Mouse (Mus musculus): Measurements from ENCODE around the gene Tmem209. TPM values are rescaled to one million over a fixed set of nuclear protein-coding genes. Genes with fewer than 3 reads are reported as not detected.

Gene Tmem209
- polyA plus RNA-seq, 1 experiment from 2014 or later: 27.5 TPM

DNA sequence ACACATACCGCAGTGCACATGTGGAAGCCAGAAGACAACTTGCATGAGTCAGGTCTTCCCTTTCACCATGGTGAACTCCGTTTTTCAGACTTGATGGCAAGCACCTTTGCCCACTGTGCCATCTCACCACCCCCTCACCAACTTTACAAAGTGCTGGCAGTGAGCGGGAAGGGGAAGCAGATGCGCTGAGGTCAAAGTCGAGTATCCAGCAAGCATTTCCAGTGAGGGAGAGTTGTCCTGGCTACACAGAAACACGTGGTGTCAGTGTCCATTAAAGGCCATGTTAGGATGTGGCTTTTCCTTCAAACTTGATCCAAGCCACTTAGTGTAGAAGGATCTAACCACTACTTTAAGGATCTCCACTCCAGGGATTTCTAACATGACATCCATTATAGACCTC lies 31.8 kb downstream of the Tmem209 start:
- Histone ChIP-seq H3K36me3 (peaks cover 53% of the 10 kb centered on the region), H3K27ac (ENCODE audit: poor library complexity, severe bottlenecking) (no peak overlapping the region), H3K9ac (no peak overlapping the region), H3K27me3 (replicated peaks) (no peaks in the 10 kb centered on the region), H3K4me2 (no peak overlapping the region), H3K4me3 (no peak overlapping the region), H3K9me3 (replicated peaks) (no peaks in the 10 kb centered on the region), H3K4me1 (replicated peaks) (no peaks in the 10 kb centered on the region; the same call in 1 of the 2 replicates)
- 86% methylated on average over 6 of the region's 6 CpGs for WGBS
- ATAC-seq (ENCODE audit: insufficient number of reproducible peaks, low FRiP score): no peak

DNA sequence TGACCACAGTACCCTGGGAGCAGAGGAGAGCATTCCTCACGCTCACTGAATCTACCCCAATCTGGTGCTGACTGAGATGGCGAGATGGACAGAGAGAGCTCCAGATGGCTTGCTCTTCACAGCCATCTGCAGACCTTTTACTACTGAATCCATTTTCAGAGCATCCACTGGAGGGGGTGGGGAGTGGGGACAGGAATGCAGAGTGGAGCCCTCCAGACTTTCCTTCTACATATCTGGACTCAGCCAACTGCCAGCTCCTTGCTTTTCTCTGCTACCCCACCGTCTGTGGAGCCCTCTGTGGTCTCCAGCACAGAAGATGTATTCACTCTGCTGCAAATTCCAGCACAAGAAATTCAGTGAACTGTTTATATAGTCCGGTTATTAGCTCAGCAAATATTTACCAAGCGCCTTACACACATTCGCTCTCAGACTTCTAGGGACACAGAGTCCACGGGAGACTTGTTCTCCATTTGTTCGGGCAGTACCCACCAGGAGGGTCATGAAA lies 32.3 kb downstream of the Tmem209 start:
- no peak for ATAC-seq (ENCODE audit: insufficient number of reproducible peaks, low FRiP score)
- Histone ChIP-seq H3K4me1 (replicated peaks) (no peaks in the 10 kb centered on the region; the same call in 1 of the 2 replicates), H3K4me3 (no peak overlapping the region), H3K9me3 (replicated peaks) (no peaks in the 10 kb centered on the region), H3K36me3 (peaks cover 48% of the 10 kb centered on the region), H3K27me3 (replicated peaks) (no peaks in the 10 kb centered on the region), H3K27ac (ENCODE audit: poor library complexity, severe bottlenecking) (no peak overlapping the region), H3K4me2 (no peak overlapping the region), H3K9ac (no peak overlapping the region)
- 84% methylated on average over 8 of the region's 8 CpGs for WGBS

DNA sequence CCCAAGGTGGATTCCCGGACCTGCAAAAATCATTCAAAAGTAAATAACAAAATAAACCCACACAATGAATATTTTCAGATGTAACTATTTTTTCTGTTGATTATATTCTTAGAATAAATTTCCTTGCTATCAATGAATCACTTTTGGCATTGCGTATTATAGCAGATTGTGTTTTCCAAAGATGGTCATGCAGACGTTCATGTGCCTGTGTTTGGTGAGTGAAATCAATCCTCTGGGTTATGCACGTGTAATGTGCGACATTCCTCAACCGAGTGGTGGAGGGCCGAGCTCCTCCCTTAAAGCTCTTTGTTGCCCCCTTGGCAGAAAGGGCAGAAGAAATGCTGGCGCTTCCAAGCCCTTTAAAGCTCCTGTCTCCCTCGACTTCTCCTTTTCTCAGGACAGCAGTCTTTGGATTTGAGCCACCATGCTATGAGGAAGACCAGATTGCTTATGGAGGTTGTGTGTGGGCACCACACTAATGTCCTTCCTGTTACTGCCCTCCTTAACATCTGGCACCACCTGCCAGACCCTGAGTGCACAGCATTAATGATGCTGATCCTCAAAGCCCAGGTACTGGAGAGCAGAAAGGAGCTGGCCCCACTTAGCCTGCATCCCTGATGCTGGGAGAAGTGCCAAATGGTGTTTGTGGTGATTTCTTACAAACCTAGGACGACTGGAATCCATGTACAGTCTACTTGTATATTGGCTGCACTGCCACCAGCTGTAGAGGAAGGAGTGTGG lies 33.4 kb downstream of the Tmem209 start:
- no peaks in the 10 kb centered on the region for H3K9me3 ChIP-seq (replicated peaks)
- no peak for ATAC-seq (ENCODE audit: insufficient number of reproducible peaks, low FRiP score)
- H3K36me3 ChIP-seq: peaks cover 41% of the 10 kb centered on the region
- no peaks in the 10 kb centered on the region; the same call in 1 of the 2 replicates for H3K4me1 ChIP-seq (replicated peaks)
- no peak overlapping the region for H3K4me2 ChIP-seq
- H3K4me3 ChIP-seq: no peak overlapping the region
- no peaks in the 10 kb centered on the region for H3K27me3 ChIP-seq (replicated peaks)
- WGBS: 65% methylated on average over 10 of the region's 10 CpGs
- peak overlapping the region; percentile 18; the same call in 1 of the 2 replicates for H3K27ac ChIP-seq (ENCODE audit: poor library complexity, severe bottlenecking)
- no peak overlapping the region for H3K9ac ChIP-seq

DNA sequence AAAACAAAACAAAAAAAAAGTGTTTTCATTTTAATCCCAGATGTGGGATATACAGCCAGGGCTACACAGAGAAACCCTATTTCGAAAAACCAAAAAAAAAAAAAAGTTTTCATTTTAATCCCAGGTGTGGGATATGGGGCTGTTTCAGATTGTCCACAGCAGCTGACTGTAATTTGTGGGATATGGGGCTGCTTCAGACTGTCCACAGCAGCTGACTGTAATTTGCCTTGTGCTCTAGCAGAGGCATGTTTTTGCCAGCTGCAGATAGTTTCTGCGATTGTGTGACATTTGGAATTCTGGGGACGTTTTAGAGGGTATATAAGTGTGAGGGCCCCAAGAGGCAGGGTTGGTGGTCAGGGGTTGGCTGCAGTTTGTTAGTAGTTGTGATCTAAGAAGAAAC lies 37.9 kb downstream of the Tmem209 start:
- Histone ChIP-seq H3K4me3 (no peak overlapping the region), H3K4me1 (replicated peaks) (peaks cover 12% of the 10 kb centered on the region), H3K27me3 (replicated peaks) (no peaks in the 10 kb centered on the region), H3K4me2 (no peak overlapping the region), H3K36me3 (peaks cover 4% of the 10 kb centered on the region), H3K27ac (ENCODE audit: poor library complexity, severe bottlenecking) (no peak overlapping the region), H3K9me3 (replicated peaks) (0 out of 2 replicates have a peak, but pooled peaks cover 3% of the 10 kb centered on the region), H3K9ac (no peak overlapping the region)
- WGBS: 68% methylated on average over 3 of the region's 3 CpGs
- ATAC-seq (ENCODE audit: insufficient number of reproducible peaks, low FRiP score): no peak

DNA sequence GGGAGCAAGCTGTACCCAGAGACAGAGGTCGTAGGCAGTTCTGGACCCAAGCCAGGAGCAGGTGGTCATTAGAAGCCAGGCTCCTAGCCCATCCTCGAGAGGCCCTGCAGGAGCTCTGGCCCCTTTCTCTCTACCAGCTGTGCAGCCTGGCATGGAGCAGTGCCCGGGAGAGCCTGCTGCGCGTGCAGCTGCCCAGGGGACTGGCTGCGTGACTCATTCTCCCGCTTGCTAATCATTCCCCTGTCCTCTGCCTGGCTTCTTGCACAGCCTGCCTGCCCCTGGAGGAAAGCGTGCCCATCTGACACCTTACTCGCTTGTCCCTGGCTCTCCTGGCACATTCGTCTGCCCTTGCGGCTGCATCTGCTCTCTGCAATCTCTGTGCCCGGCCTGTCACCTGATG lies 40.2 kb downstream of the Tmem209 start:
- Histone ChIP-seq H3K36me3 (no peaks in the 10 kb centered on the region), H3K9me3 (replicated peaks) (0 out of 2 replicates have a peak, but pooled peaks cover 3% of the 10 kb centered on the region), H3K27me3 (replicated peaks) (no peaks in the 10 kb centered on the region), H3K4me2 (no peak overlapping the region), H3K4me1 (replicated peaks) (peaks cover 12% of the 10 kb centered on the region), H3K27ac (ENCODE audit: poor library complexity, severe bottlenecking) (no peak overlapping the region), H3K4me3 (no peak overlapping the region), H3K9ac (peak overlapping the region; percentile 33; the same call in 1 of the 2 replicates)
- ATAC-seq (ENCODE audit: insufficient number of reproducible peaks, low FRiP score): no peak
- 83% methylated on average over 12 of the region's 12 CpGs for WGBS

DNA sequence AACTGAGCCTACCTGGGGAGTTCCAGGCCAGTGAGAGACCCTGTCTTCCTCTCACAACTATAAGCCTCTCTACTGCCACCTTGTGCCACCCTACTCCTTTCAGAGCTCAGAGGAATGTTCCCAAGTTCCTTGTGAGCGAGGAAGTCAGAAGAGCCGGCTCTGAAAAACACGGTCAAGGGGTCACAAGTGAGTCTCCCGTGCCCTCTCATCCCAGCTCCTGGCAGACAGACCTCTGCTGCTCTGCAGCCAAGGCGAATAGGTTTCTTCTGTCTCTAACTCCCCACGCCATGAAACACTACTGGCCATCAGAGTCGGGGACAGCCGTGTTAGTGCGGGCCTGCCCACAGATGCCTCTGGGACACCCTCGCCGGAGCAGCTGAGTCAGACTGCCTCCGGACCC lies 40.9 kb downstream of the Tmem209 start:
- H3K9ac ChIP-seq: peak overlapping the region; percentile 33; the same call in 1 of the 2 replicates
- H3K4me2 ChIP-seq: peak overlapping the region; percentile 33
- H3K27ac ChIP-seq (ENCODE audit: poor library complexity, severe bottlenecking): no peak overlapping the region
- 47% methylated on average over 12 of the region's 12 CpGs for WGBS
- no peak for ATAC-seq (ENCODE audit: insufficient number of reproducible peaks, low FRiP score)
- H3K36me3 ChIP-seq: no peaks in the 10 kb centered on the region
- peaks cover 12% of the 10 kb centered on the region for H3K4me1 ChIP-seq (replicated peaks)
- 0 out of 2 replicates have a peak, but pooled peaks cover 3% of the 10 kb centered on the region for H3K9me3 ChIP-seq (replicated peaks)
- no peaks in the 10 kb centered on the region for H3K27me3 ChIP-seq (replicated peaks)
- H3K4me3 ChIP-seq: 0 out of 2 replicates have a peak overlapping the region, but pooled peaks have one; percentile 0

DNA sequence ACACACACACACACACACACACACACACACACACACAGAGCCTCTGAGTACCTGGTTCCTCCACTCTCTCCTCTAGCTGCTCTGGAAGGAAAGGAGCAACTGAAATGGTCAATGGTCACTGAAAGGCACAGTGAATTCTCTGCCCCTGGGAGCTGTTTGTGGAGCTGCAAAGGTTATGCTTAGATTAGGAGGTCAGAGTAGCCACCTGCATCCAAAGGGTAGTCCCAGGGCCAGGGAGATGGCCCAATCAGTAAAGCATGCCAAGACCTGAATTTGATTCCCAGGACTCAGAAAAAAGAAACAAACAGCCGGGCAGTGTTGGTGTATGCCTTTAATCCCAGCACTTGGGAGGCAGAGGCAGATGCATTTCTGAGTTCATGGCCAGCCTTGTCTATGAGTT lies 41.5 kb downstream of the Tmem209 start:
- H3K4me1 ChIP-seq (replicated peaks): peaks cover 18% of the 10 kb centered on the region
- no peak overlapping the region for H3K9ac ChIP-seq
- ATAC-seq (ENCODE audit: insufficient number of reproducible peaks, low FRiP score): no peak
- WGBS: 85% methylated on average over 1 of the region's 1 CpGs
- no peaks in the 10 kb centered on the region for H3K27me3 ChIP-seq (replicated peaks)
- 0 out of 2 replicates have a peak, but pooled peaks cover 3% of the 10 kb centered on the region for H3K9me3 ChIP-seq (replicated peaks)
- no peak overlapping the region for H3K4me3 ChIP-seq
- H3K36me3 ChIP-seq: no peaks in the 10 kb centered on the region
- H3K27ac ChIP-seq (ENCODE audit: poor library complexity, severe bottlenecking): no peak overlapping the region
- H3K4me2 ChIP-seq: no peak overlapping the region

DNA sequence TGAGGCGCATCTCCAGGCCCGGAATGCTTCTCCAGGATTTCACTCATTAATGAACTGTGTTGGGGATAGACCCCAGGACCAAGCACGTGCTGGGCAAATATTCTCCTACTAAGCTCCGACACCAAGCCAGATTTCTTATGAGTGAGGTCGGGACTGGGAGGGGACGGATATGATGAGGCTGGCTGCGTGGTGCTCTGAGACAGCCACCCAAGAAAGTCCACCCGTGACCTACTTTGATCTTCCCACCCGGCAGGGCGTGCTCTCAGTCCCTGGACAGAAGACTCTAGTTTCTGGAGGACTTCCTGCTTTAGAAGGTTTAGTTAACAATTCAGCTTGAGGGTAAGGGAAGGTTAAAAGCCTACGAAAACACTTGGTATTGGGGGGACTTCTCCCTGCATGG lies 44.0 kb downstream of the Tmem209 start:
- H3K9me3 ChIP-seq (replicated peaks): no peaks in the 10 kb centered on the region
- no peak overlapping the region for H3K9ac ChIP-seq
- H3K27ac ChIP-seq (ENCODE audit: poor library complexity, severe bottlenecking): no peak overlapping the region
- no peak overlapping the region for H3K4me3 ChIP-seq
- no peak for ATAC-seq (ENCODE audit: insufficient number of reproducible peaks, low FRiP score)
- H3K4me1 ChIP-seq (replicated peaks): peaks cover 43% of the 10 kb centered on the region
- no peaks in the 10 kb centered on the region for H3K36me3 ChIP-seq
- WGBS: 88% methylated on average over 11 of the region's 11 CpGs
- no peak overlapping the region for H3K4me2 ChIP-seq
- H3K27me3 ChIP-seq (replicated peaks): no peaks in the 10 kb centered on the region

DNA sequence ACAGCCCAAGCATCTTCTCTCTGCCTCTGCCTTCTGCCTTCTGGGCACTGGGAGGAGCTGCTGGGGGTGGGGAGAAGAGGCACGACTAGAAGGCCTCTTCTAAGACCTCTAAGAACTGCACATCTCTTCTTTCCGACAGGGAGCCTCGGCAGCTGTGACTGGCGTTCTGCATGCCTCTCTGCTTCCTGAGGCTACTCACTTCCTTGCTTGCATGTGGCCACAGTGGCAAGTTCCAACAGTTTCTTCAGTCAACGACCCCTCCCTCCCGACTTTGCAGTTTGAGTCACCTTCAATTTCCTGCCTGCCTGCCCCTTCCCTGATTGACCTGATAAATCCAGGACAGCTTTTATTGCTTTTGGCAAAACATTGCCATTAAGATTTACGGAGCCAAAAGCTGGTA lies 46.8 kb downstream of the Tmem209 start:
- Histone ChIP-seq H3K9ac (no peak overlapping the region), H3K36me3 (no peaks in the 10 kb centered on the region), H3K4me1 (replicated peaks) (peaks cover 52% of the 10 kb centered on the region), H3K9me3 (replicated peaks) (no peaks in the 10 kb centered on the region), H3K27ac (ENCODE audit: poor library complexity, severe bottlenecking) (peak overlapping the region; percentile 15), H3K4me2 (no peak overlapping the region), H3K4me3 (no peak overlapping the region), H3K27me3 (replicated peaks) (no peaks in the 10 kb centered on the region)
- WGBS: 16% methylated on average over 7 of the region's 7 CpGs
- no peak for ATAC-seq (ENCODE audit: insufficient number of reproducible peaks, low FRiP score)

DNA sequence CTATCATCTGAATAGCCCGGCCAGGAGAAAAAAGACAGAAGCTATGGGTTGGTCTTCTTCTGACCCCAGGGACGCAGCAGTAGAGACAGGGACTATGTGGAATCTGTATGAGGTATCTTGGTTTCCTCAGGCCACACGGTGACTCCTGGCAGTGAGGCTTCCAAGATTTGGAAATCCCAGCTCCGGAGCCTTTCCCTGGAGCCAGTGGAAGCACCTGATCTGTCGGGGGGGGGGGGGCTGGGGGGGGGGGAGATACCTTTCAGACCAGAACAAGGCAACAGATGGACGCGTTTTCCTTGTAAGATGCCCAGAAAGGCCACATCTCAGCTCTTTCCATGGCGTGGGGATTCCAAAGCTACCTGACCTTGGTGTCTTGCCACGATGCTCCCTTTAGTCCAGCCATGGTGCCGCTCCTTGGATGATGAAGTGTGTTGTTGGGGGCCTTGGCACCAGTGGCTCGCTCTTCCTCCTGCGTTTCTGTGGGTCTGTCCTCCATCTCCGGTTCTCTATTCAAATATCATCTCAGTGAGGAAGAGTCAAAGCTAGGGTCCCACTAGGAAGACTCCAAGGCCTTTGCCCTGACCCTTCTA lies 47.7 kb downstream of the Tmem209 start:
- Histone ChIP-seq H3K4me2 (no peak overlapping the region), H3K4me1 (replicated peaks) (peaks cover 52% of the 10 kb centered on the region), H3K4me3 (no peak overlapping the region), H3K27me3 (replicated peaks) (no peaks in the 10 kb centered on the region), H3K36me3 (no peaks in the 10 kb centered on the region), H3K9me3 (replicated peaks) (no peaks in the 10 kb centered on the region), H3K9ac (no peak overlapping the region), H3K27ac (ENCODE audit: poor library complexity, severe bottlenecking) (no peak overlapping the region)
- no peak for ATAC-seq (ENCODE audit: insufficient number of reproducible peaks, low FRiP score)
- 75% methylated on average over 13 of the region's 13 CpGs for WGBS

DNA sequence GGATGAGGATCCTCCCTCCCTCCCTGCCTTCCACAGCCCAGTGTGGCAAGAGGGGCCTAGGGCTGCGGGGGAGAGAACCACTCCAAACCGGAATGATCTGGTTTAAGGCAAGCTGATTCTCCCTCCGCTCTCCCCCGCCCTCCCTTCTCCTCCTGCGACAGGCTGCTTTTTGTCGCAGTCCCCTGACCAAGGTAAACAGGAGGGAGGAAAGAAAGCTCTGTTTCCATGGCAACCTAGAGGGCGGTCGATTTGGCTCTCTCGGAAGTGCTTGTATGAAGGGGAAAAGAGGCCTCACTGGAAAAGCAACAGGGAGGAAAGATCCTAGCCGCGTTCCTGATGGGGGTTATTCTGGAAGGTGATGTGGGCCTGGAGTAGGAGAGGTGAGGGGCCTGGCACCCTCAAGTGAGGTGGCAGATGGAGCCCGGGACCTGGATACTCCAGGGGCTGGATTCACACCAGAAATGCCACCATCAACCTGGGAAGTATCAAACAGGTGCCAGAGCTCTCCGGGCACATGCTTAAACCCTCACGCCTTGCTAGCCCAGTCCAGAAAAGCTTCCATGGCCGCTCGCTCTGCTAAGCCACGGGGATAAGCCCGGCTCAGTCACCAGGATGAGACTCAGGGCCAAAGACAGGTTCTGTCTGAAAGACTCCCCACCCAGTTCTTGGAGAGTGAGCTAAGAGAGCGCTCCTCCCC lies 48.7 kb downstream of the Tmem209 start:
- H3K9ac ChIP-seq: peak overlapping the region; percentile 63; the same call in 1 of the 2 replicates
- no peak overlapping the region for H3K4me3 ChIP-seq
- no peaks in the 10 kb centered on the region for H3K27me3 ChIP-seq (replicated peaks)
- WGBS: 26% methylated on average over 19 of the region's 19 CpGs
- ATAC-seq (ENCODE audit: insufficient number of reproducible peaks, low FRiP score): peak; percentile 84
- no peaks in the 10 kb centered on the region for H3K9me3 ChIP-seq (replicated peaks)
- H3K4me1 ChIP-seq (replicated peaks): peaks cover 52% of the 10 kb centered on the region
- peak overlapping the region; percentile 93 for H3K27ac ChIP-seq (ENCODE audit: poor library complexity, severe bottlenecking)
- peak overlapping the region; percentile 80 for H3K4me2 ChIP-seq
- H3K36me3 ChIP-seq: no peaks in the 10 kb centered on the region

Data from heart, embryonic 12.5 days (tissue).